Mouse (Mus musculus): ENCODE data around the gene Spryd4. TPM values are rescaled to one million over a fixed set of nuclear protein-coding genes. Genes with fewer than 3 reads are reported as not detected.
"Not testable (repeated sequence)": the region's sequence is repeated elsewhere in the genome, so short reads cannot be mapped to it uniquely, and the experiment has no call there.

Gene Spryd4
- polyA plus RNA-seq, 1 experiment from 2014 or later: 16.9 TPM

GRCm38 (mm10) chr10:128218387-128219117 is 6.9 kb upstream of the Spryd4 start:
- Histone ChIP-seq H3K4me2 (replicated peaks; ENCODE audit: low read depth, low read length) (no peak overlapping the region), H3K36me3 (ENCODE audit: insufficient read depth, low read length) (no peaks in the 10 kb centered on the region), H3K9me3 (ENCODE audit: low read length) (no peaks in the 10 kb centered on the region), H3K9ac (replicated peaks; ENCODE audit: low read depth) (no peak overlapping the region), H3K4me1 (ENCODE audit: insufficient read depth, low read depth, low read length) (no peaks in the 10 kb centered on the region), H3K4me3 (ENCODE audit: low read depth, low read length) (no peak overlapping the region), H3K27ac (ENCODE audit: low read length) (no peak overlapping the region), H3K27me3 (replicated peaks; ENCODE audit: insufficient read depth, low read length) (no peaks in the 10 kb centered on the region)
- DNase-seq (ENCODE audit: low spot score) (no peak), ATAC-seq (no peak)
- TF ChIP-seq CTCF (IDR thresholded peaks at IDR 0.05) (no peak), EP300 (IDR thresholded peaks at IDR 0.05) (no peak)
- 88% methylated on average over 18 of the region's 18 CpGs for WGBS

DNA sequence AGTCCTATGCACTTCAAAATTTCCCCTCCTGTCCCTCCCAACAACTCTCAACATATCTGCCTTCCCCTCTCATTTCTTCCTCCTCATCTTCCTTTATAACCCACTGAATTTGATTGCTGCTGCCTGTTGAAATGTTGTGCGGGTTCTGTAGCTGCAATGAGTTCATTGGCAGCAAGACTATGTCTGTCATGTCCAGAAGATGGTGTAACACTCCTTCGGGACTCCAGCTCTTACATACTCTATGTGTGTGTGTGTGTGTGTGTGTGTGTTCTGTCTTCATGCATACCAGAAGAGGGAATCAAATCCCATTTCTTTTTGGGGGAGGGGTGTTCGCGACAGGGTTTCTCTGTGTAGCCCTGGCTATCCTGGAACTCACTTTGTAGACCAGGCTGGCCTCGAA is 3.4 kb upstream of the Spryd4 start:
- no peak for ATAC-seq
- DNase-seq (ENCODE audit: low spot score): peak; percentile 37
- Histone ChIP-seq H3K4me2 (replicated peaks; ENCODE audit: low read depth, low read length) (no peak overlapping the region), H3K27ac (ENCODE audit: low read length) (no peak overlapping the region), H3K4me3 (ENCODE audit: low read depth, low read length) (no peak overlapping the region), H3K9me3 (ENCODE audit: low read length) (no peaks in the 10 kb centered on the region), H3K4me1 (ENCODE audit: insufficient read depth, low read depth, low read length) (peaks cover 4% of the 10 kb centered on the region; the same call in 1 of the 2 replicates), H3K27me3 (replicated peaks; ENCODE audit: insufficient read depth, low read length) (no peaks in the 10 kb centered on the region), H3K36me3 (ENCODE audit: insufficient read depth, low read length) (no peaks in the 10 kb centered on the region), H3K9ac (replicated peaks; ENCODE audit: low read depth) (no peak overlapping the region)
- TF ChIP-seq CTCF (IDR thresholded peaks at IDR 0.05): peak; percentile 42
- TF ChIP-seq EP300 (IDR thresholded peaks at IDR 0.05): no peak
- WGBS: 76% methylated on average over 5 of the region's 5 CpGs

DNA sequence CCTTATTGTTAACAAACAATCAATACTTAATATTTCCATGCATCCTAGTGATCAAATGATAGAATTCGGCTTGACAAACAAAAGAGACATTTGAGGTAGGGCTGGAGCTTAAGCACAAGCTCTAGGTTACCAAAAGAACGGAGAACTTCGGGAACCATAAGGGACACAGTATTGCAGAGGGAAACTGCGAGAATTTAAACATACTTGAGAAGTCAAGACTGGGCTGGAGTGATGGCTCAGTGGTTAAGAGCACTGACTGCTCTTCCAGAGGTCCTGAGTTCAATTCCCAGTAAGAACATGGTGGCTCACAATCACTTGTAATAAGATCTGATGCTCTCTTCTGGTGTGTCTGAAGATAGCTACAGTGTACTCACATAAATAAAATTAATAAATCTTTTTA is 2.5 kb upstream of the Spryd4 start:
- not testable (repeated sequence) for H3K27ac ChIP-seq (ENCODE audit: low read length); DNase-seq (ENCODE audit: low spot score); H3K4me3 ChIP-seq (ENCODE audit: low read depth, low read length); H3K36me3 ChIP-seq (ENCODE audit: insufficient read depth, low read length); H3K27me3 ChIP-seq (replicated peaks; ENCODE audit: insufficient read depth, low read length); ATAC-seq; H3K9me3 ChIP-seq (ENCODE audit: low read length); H3K4me1 ChIP-seq (ENCODE audit: insufficient read depth, low read depth, low read length); H3K4me2 ChIP-seq (replicated peaks; ENCODE audit: low read depth, low read length); H3K9ac ChIP-seq (replicated peaks; ENCODE audit: low read depth)
- 84% methylated on average over 4 of the region's 4 CpGs for WGBS

DNA sequence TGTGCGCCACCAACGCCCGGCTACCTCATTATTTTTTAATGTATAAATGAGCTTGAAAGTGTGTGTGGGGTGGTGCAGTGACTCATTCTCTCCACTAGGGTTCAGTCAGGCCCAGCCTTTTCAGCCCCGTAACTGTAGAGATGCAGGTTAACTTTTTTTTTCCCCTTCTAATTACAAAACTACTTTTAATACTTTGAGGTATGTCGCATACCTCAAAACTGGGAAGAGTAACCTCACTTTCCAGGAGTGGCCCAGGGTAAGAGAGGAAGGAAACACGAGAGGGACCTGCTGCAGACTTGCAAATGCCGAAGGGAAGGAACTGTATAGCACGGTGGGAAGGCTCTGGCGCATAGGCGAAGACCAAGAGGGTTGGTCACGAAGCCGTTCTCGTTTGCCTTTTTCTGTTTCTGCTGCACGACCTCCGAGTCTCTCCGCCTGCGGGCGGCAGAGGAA is 1.3 kb upstream of the Spryd4 start:
- Histone ChIP-seq H3K9me3 (ENCODE audit: low read length) (no peaks in the 10 kb centered on the region), H3K4me1 (ENCODE audit: insufficient read depth, low read depth, low read length) (peaks cover 4% of the 10 kb centered on the region; the same call in 1 of the 2 replicates), H3K9ac (replicated peaks; ENCODE audit: low read depth) (no peak overlapping the region; the same call in 1 of the 2 replicates), H3K4me3 (ENCODE audit: low read depth, low read length) (peak overlapping the region; percentile 36), H3K27me3 (replicated peaks; ENCODE audit: insufficient read depth, low read length) (no peaks in the 10 kb centered on the region), H3K27ac (ENCODE audit: low read length) (no peak overlapping the region), H3K36me3 (ENCODE audit: insufficient read depth, low read length) (no peaks in the 10 kb centered on the region), H3K4me2 (replicated peaks; ENCODE audit: low read depth, low read length) (peak overlapping the region; percentile 68)
- TF ChIP-seq EP300 (IDR thresholded peaks at IDR 0.05) (no peak), CTCF (IDR thresholded peaks at IDR 0.05) (peak; percentile 82)
- DNase-seq (ENCODE audit: low spot score) (peak; percentile 89), ATAC-seq (peak; percentile 61)
- WGBS: 2% methylated on average over 18 of the region's 18 CpGs

DNA sequence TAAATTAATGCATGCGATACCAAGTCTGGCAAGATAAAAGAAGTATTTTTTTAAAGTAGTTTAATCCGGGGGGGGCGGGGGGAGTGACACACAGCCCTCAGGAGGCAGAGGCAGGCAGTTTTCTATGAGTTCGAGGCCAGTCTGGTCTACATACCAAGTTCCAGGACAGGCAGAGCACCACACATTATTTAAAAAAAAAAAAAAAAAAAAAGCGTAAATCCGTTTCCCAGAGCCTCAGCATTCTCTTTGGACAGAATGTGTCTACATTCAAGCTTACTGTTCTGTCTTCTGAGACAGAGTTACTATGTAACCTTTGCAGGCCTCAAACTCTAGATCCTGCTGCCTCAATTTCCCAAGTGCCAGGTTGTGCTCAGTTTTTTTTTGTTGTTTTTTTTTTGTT is 541 bp upstream of the Spryd4 start:
- peak overlapping the region; percentile 61 for H3K4me3 ChIP-seq (ENCODE audit: low read depth, low read length)
- peak overlapping the region; percentile 75 for H3K4me2 ChIP-seq (replicated peaks; ENCODE audit: low read depth, low read length)
- no peak for TF ChIP-seq EP300 (IDR thresholded peaks at IDR 0.05)
- TF ChIP-seq CTCF (IDR thresholded peaks at IDR 0.05): no peak
- H3K9ac ChIP-seq (replicated peaks; ENCODE audit: low read depth): no peak overlapping the region
- no peaks in the 10 kb centered on the region for H3K9me3 ChIP-seq (ENCODE audit: low read length)
- no peaks in the 10 kb centered on the region for H3K27me3 ChIP-seq (replicated peaks; ENCODE audit: insufficient read depth, low read length)
- H3K36me3 ChIP-seq (ENCODE audit: insufficient read depth, low read length): no peaks in the 10 kb centered on the region
- ATAC-seq (no peak), DNase-seq (ENCODE audit: low spot score) (no peak)
- peaks cover 4% of the 10 kb centered on the region; the same call in 1 of the 2 replicates for H3K4me1 ChIP-seq (ENCODE audit: insufficient read depth, low read depth, low read length)
- 42% methylated on average over 6 of the region's 6 CpGs for WGBS
- H3K27ac ChIP-seq (ENCODE audit: low read length): no peak overlapping the region

DNA sequence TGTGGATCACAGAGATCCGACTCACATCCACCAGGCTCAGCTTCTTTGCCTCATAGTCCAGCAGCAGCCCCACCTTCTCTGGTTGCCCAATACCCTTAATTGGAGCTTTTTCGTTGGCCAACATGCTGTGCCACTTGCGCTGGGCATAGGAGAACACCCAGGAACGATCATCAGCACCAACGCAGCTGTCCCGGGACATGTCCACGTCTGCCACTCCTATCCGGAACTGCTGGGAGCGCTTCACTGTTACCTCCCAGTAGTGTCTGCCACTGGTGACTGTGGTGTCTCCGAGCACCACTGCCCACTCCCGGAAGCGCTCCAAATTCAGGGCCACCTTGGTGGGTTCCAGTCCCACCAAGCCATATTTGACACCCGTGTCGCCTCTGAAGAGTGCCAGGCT is 653 bp downstream of the Spryd4 start:
- peaks cover 4% of the 10 kb centered on the region; the same call in 1 of the 2 replicates for H3K4me1 ChIP-seq (ENCODE audit: insufficient read depth, low read depth, low read length)

More for the DNA sequence above, 653 bp downstream of the Spryd4 start:
- DNase-seq (ENCODE audit: low spot score): no peak
- Histone ChIP-seq H3K9me3 (ENCODE audit: low read length) (no peaks in the 10 kb centered on the region), H3K27ac (ENCODE audit: low read length) (no peak overlapping the region), H3K9ac (replicated peaks; ENCODE audit: low read depth) (peak overlapping the region; percentile 32; the same call in 1 of the 2 replicates), H3K4me3 (ENCODE audit: low read depth, low read length) (peak overlapping the region; percentile 61), H3K27me3 (replicated peaks; ENCODE audit: insufficient read depth, low read length) (no peaks in the 10 kb centered on the region), H3K36me3 (ENCODE audit: insufficient read depth, low read length) (no peaks in the 10 kb centered on the region), H3K4me2 (replicated peaks; ENCODE audit: low read depth, low read length) (peak overlapping the region; percentile 75)
- peak; percentile 19; the same call in 1 of the 2 replicates for ATAC-seq
- TF ChIP-seq CTCF (IDR thresholded peaks at IDR 0.05): no peak
- no peak for TF ChIP-seq EP300 (IDR thresholded peaks at IDR 0.05)
- WGBS: 11% methylated on average over 14 of the region's 14 CpGs

All from lung, postnatal 0 days (tissue).